Mouse (Mus musculus): Measurements from ENCODE around the gene Rnf213. TPM values are rescaled to one million over a fixed set of nuclear protein-coding genes. Genes with fewer than 3 reads are reported as not detected.

The Rnf213 gene
- total RNA-seq (2023; ENCODE audit: inconsistent age) = 89.1 to 147 TPM (median 110 TPM) in 4 replicates

GRCm38 (mm10) chr11:119392800-119393482 lies at the start of gene Rnf213:
Rnf213 (plus strand) TSS chr11:119393100.

GRCm38 (mm10) chr11:119355443-119356385 lies 37.2 kb upstream of the Rnf213 start, which contains the start of the genes Sgsh and Slc26a11:
Sgsh (minus strand) TSS chr11:119355536.
Slc26a11 (plus strand) TSS chr11:119355557.

GRCm38 (mm10) chr11:119490861-119491689 lies 98.2 kb downstream of the Rnf213 start, which contains the start of gene Endov:
Endov (plus strand) TSS chr11:119491347.

Other genes starting within 250 kb of the Rnf213 start
- gene Tbc1d16, start 164.6 kb upstream of the Rnf213 start, total RNA-seq (2023; ENCODE audit: inconsistent age) = 0.06 to 1.4 TPM (median 0.18 TPM) in 4 replicates
- 0.21 to 0.80 TPM (median 0.36 TPM) in 4 replicates for gene Ccdc40, start 164.5 kb upstream of the Rnf213 start, total RNA-seq (2023; ENCODE audit: inconsistent age)
- gene Gaa, start 125.2 kb upstream of the Rnf213 start, total RNA-seq (2023; ENCODE audit: inconsistent age) = 93.8 to 103 TPM (median 96.4 TPM) in 4 replicates
- gene Eif4a3, start 93.0 kb upstream of the Rnf213 start, total RNA-seq (2023; ENCODE audit: inconsistent age) = 211 to 223 TPM (median 221 TPM) in 4 replicates
- gene Card14, start 85.3 kb upstream of the Rnf213 start, total RNA-seq (2023; ENCODE audit: inconsistent age) = not detected in 4 replicates
- 21.0 to 28.6 TPM (median 23.3 TPM) in 4 replicates for gene Sgsh, start 37.6 kb upstream of the Rnf213 start, total RNA-seq (2023; ENCODE audit: inconsistent age)
- gene Slc26a11, start 37.5 kb upstream of the Rnf213 start, total RNA-seq (2023; ENCODE audit: inconsistent age) = 23.6 to 27.8 TPM (median 25.3 TPM) in 4 replicates
- 31.8 to 33.2 TPM (median 32.6 TPM) in 4 replicates for gene Endov, start 98.2 kb downstream of the Rnf213 start, total RNA-seq (2023; ENCODE audit: inconsistent age)
- not detected in 4 replicates for gene Nptx1, start 154.7 kb downstream of the Rnf213 start, total RNA-seq (2023; ENCODE audit: inconsistent age)
- 55.1 to 68.5 TPM (median 62.1 TPM) in 4 replicates for gene Rptor, start 209.8 kb downstream of the Rnf213 start, total RNA-seq (2023; ENCODE audit: inconsistent age)

Measured in B cell, adult (primary cell).